Comparison of ENCODE assay signal across 14 mouse cellular contexts in genomic region chr7:78695200-78695599, GRCm38 (mm10).
"Had no signal": no experiment of that assay in that cellular context is flagged by ENCODE, and none has a peak within 500 bp of the region (broad histone marks: within the 10 kb centered on the region; RNA-seq: fewer than 3 reads in every experiment).

No protein-coding gene starts in this region.

- ATAC-seq: midbrain, embryonic 16.5 days had no signal

- DNase-seq: lung, adult 18-20 months; lung, embryonic 14.5 days; lung, postnatal 10 days; lung, postnatal 4 days; midbrain, embryonic 14.5 days; retina, postnatal 1 day; right cerebral cortex, adult 18-20 months; right cerebral cortex, postnatal 25 days; right cerebral cortex, postnatal 4 days; spleen, adult 18-20 months; thymus, adult 18-20 months; thymus, postnatal 14 days; thymus, postnatal 36 days had no signal
